Mouse (Mus musculus) spleen, adult 2 months (tissue): Measurements from ENCODE around the gene 1700015F17Rik.

ENCODE experiments used
- CTCF ChIP-seq: fragments of 200-500 bp; IDR thresholded peaks from 2 replicates; pipeline ENCODE4 v1.5.1; 2011; ENCODE audit warnings: mild to moderate bottlenecking, inconsistent platforms; ENCODE audit not compliant: insufficient read depth, insufficient read length, insufficient replicate concordance; ENCODE audit errors: extremely low read depth
- POLR2A ChIP-seq: fragments of 200-500 bp; IDR thresholded peaks from 2 replicates; pipeline ENCODE4 v1.6.1; 2011; ENCODE audit warnings: low read depth, low read length, inconsistent platforms

DNA sequence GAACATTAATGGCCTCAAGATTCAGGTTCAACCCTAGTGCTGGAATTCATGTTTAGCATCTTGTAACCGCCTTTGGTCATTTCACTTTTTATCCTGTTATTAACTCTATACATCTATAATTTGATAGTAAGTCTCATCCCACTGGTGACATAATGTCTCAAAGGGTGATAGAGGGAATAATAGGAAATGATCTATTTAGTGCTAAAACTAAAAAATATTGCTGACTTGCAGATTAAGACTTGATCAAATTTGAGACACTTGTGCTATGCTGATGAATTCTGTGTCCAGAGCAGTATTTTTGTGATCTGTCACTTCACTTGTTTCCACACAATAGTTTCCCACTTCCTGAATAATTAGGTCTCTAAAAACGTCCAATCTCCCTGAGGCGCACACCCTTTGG lies 32.5 kb upstream of the 1700015F17Rik start:
- TF ChIP-seq CTCF (no peak), POLR2A (no peak)
